Mouse (Mus musculus) embryonic fibroblast, embryonic 13.5 days (primary cell): ENCODE data around the gene Atad2b.

Experiments
- CTCF ChIP-seq: IDR thresholded peaks from 2 replicates; pipeline ENCODE4 v1.5.1; 2011; ENCODE audit warnings: mild to moderate bottlenecking, control low read depth, low read length, moderate library complexity, borderline replicate concordance; ENCODE audit not compliant: insufficient read depth
- POLR2A ChIP-seq: IDR thresholded peaks from 2 replicates; pipeline ENCODE4 v1.6.1; 2011; ENCODE audit warnings: low read depth, mild to moderate bottlenecking, control low read depth, low read length, moderate library complexity

DNA sequence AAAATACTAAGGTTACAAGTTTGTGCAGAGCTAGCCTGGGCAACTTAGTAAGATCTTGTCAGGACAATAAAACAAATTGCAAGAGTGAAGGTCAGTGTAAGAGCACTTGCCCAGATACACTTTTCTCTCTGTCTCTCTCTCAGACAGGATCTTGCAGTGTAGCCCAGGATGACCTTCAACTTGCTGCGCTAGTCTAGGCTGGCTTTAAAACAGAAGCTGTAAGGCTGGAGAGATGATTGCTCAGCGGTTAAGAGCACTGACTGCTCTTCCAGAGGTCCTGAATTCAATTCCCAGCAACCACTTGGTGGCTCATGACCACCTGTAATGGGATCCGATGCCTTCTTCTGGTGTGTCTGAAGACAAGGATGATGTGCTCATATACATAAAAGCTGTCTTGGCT, 2.2 kb upstream of the Atad2b start:
- no peak for TF ChIP-seq CTCF
- TF ChIP-seq POLR2A: no peak
